Mouse (Mus musculus) brain, embryonic 14.5 days (tissue): ENCODE results near the gene Trim59. TPM values are rescaled to one million over a fixed set of nuclear protein-coding genes. Genes with fewer than 3 reads are reported as not detected.

Experiments used
- DNase-seq: peaks from one replicate; pipeline ENCODE4 v3.0.0-alpha.2; 2011; ENCODE audit warnings: low read depth
- CTCF ChIP-seq: fragments of 200-500 bp; IDR thresholded peaks from 2 replicates; pipeline ENCODE4 v1.5.1; 2012; ENCODE audit warnings: inconsistent platforms, mild to moderate bottlenecking, moderate library complexity, borderline replicate concordance; ENCODE audit not compliant: insufficient read depth, insufficient read length; ENCODE audit errors: extremely low read depth
- POLR2A ChIP-seq: fragments of 200-500 bp; IDR thresholded peaks from 2 replicates; pipeline ENCODE4 v1.6.1; 2012; ENCODE audit warnings: mild to moderate bottlenecking, inconsistent platforms, borderline replicate concordance; ENCODE audit not compliant: poor library complexity, insufficient read depth, insufficient read length, severe bottlenecking; ENCODE audit errors: extremely low read depth
- polyA plus RNA-seq: library from polyadenylated mRNA; depleted of rRNA; stranded (reverse); fragments of >200 nt; gene quantifications from 2 replicates; pipeline ENCODE4 v1.2.3, GENCODE M21; 2012; rRNA removed

Trim59 gene
- polyA plus RNA-seq, 1 experiment = 19.9 TPM

GRCm38 (mm10) chr3:69004437-69005337 lies 39.9 kb downstream of the Trim59 start, which contains the start of the genes Ift80 and Smc4:
Gene Ift80, minus strand, starts transcription at chr3:69004570.
Gene Smc4, plus strand, starts transcription at chr3:69004738.
- DNase-seq = peak; percentile 99
- TF ChIP-seq CTCF = no peak
- TF ChIP-seq POLR2A = no peak

GRCm38 (mm10) chr3:69004055-69004436 lies 40.5 kb downstream of the Trim59 start:
- no peak for TF ChIP-seq POLR2A
- TF ChIP-seq CTCF = peak; percentile 7; the same call in 1 of the 2 replicates
- DNase-seq = no peak

- TF ChIP-seq POLR2A = no peak
- peak; percentile 5; the same call in 1 of the 2 replicates for TF ChIP-seq CTCF
- DNase-seq = no peak
Measured at GRCm38 (mm10) chr3:69002781-69003180, 41.8 kb downstream of the Trim59 start.

- TF ChIP-seq CTCF = no peak
- TF ChIP-seq POLR2A = no peak
- no peak for DNase-seq
Measured at GRCm38 (mm10) chr3:68986550-68986949, 58.0 kb downstream of the Trim59 start.

Other genes starting within 250 kb of the Trim59 start
- 4.9 and 5.4 TPM in 2 replicates for gene 1110032F04Rik, start 175.2 kb downstream of the Trim59 start, polyA plus RNA-seq
- 11.4 and 12.9 TPM in 2 replicates for gene Ift80, start 40.2 kb downstream of the Trim59 start, polyA plus RNA-seq
- gene Smc4, start 40.0 kb downstream of the Trim59 start, polyA plus RNA-seq = 21.2 and 22.0 TPM in 2 replicates
- 32.1 and 40.3 TPM in 2 replicates for gene Kpna4, start 82.4 kb upstream of the Trim59 start, polyA plus RNA-seq
- not detected in 2 replicates for gene Arl14, start 177.7 kb upstream of the Trim59 start, polyA plus RNA-seq